Mouse (Mus musculus): ENCODE data around the gene Tipin.
A peak's percentile ranks its signal among the peaks of the same experiment; 100 is the strongest.
"Not testable (repeated sequence)": the region's sequence is repeated elsewhere in the genome, so short reads cannot be mapped to it uniquely, and the experiment has no call there.

The Tipin gene

GRCm38 (mm10) chr9:64271249-64271648 is 10.1 kb upstream of the Tipin start:
- no peak for DNase-seq (ENCODE audit: low spot score)

- DNase-seq (ENCODE audit: low spot score) = peak; percentile 63
Observed at GRCm38 (mm10) chr9:64272611-64273010, 8.8 kb upstream of the Tipin start.

- DNase-seq (ENCODE audit: low spot score) = no peak
Observed at GRCm38 (mm10) chr9:64273757-64274156, 7.6 kb upstream of the Tipin start.

GRCm38 (mm10) chr9:64274291-64274690 is 7.1 kb upstream of the Tipin start:
- DNase-seq (ENCODE audit: low spot score) = no peak

DNA sequence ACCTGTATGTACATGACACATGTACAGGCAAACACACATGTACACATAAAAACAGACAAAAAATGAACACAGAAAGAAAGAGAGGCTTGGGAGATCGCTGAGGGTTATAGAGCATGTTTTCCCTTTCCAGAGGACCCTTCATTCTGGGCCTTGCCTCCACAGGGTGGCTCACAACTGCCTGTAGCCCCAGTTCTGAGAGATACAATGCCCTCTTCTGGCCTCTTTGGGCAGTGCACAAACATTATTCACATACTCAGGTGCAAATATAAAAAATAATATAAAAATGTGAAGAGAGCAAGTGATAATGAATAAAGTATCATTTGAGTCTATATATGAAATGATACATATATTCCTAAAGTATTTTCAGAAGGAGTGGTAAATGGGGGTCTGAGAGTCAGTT is 6.5 kb upstream of the Tipin start:
- no peak for DNase-seq (ENCODE audit: low spot score)

- peak; percentile 81 for DNase-seq (ENCODE audit: low spot score)
Observed at GRCm38 (mm10) chr9:64277706-64278105, 3.7 kb upstream of the Tipin start.

DNA sequence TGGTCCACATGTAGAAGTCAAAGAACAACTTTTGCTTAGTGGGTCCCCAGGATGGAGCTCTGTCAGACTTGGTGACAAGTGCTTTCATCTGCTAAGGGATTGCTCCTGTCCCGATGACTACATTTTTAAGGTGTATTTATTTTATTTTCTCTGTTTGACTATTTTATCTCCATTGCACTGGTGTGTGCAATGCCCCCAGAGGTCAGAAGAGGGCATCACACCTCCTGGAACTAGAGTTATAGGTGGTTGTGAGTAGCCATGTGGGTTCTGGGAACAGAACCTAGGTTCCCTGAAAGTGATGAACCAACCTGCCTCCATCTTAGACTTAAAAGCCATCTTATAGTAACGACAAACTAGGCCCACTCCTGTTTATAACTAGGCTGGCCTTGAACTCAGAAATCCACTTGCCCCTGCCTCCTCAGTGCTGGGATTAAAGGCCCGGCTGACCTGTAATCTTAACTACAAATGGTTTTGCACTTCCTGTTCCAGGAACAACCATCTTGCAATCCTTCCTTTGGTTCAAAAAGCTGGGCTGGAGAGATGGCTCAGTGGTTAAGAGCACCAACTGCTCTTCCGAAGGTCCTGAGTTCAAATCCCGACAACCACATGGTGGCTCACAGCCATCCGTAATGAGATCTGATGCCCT is 2.6 kb upstream of the Tipin start:
- no peak for DNase-seq (ENCODE audit: low spot score)

DNA sequence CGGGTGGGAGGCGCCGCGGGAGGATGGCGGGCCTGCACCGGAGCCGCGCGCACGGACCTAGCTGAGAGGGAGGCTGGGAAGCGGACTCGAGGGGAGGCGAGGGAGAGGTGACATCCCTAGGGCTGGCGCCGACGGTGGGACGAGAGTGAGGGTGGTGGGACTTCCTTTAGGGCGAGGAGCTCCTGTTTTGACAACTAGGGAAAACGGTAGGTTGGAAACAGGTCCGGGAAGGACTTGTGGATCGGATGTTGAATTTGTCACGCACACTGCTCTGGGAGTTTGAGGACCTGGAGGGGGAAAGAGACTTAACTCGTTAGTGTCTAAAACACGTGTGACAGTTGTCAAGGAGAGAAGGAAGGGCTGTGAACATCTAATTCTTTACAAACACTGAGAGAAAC is 399 bp downstream of the Tipin start:
- DNase-seq (ENCODE audit: low spot score) = no peak

DNA sequence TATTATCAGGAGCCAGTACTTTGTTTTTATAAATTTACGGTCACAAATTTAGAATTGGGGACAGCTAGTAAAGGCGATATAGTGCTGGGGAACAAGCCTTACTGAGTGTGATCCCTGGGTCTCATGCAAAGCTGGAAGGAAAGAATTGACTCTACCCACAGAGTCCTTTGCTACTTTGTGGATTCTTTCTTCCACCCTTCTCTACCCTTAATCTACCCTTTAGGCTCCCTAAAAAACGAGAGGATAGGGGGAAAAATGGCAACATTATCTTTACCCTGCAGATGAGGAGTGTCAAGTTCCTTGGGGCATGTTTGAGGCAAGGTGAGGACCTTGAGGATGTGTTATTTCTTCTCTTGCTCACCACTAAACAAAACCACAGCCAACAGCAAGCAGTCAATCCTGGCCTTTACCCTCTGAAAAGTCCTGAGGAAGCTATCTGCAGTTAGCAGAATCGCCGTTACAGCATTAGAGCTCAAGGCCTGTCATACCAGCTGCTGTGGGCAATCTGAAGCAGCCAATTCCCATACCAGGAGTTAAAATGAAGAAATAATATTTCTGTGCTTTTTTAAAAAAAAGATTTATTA is 1.1 kb downstream of the Tipin start:
- no peak for DNase-seq (ENCODE audit: low spot score)

DNA sequence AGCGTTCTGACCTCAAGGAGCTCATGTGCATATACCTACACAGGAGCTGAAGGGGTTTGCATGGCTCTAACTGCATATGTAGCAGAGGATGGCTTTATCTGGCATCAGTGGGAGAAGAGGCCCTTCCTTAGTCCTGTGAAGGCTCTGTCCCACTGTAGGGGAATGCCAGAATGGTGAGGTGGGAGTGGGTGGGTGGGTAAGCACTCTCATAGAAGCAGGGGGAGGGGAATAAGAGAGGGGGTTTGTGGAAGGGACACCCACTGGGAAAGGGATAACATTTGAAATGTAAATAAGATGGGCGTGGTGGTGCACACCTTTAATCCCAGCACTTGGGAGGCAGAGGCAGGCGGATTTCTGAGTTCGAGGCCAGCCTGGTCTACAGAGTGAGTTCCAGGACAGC is 21.7 kb downstream of the Tipin start:
- DNase-seq (ENCODE audit: low spot score) = not testable (repeated sequence)

- DNase-seq (ENCODE audit: low spot score) = no peak
Observed at GRCm38 (mm10) chr9:64306476-64307312, 25.3 kb downstream of the Tipin start.

DNA sequence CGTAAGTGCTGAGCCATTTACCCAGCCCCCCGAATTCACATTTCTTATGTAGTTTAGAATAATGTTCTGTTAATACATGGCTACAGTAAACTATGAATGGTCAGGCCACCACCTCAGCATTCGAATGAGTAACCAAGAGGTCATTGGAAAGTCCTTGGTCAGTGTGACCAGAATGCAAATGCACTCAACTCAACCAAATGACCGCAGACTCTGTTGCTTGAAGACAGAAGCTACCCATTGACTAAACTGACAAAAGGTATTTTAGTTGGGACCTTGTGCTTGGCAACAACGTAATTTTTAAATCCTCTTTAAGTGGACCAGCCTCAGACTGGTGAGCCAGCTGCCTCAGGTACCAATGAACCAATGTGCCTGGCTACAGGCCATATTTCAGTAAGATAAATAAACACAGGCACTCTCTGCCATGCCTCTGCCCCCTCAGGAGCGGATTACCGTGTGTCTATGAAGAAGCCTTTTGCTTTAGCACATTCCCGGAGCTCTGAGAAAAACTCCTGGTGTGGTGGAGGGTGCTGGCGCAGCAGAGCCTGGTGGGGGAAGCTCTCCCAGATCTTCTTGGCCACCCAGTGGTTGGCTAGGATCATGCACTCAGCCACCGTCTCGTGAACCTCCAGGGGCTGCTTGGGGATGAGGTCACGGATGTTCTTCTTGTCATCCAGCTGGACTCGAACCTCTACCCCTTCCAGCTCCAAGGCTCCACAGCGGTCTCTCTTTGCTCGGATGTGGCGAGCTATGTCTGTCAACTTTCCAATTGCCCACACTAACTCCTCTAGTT is 29.8 kb downstream of the Tipin start:
- no peak for DNase-seq (ENCODE audit: low spot score)

- no peak for DNase-seq (ENCODE audit: low spot score)
Observed at GRCm38 (mm10) chr9:64312128-64312527, 30.7 kb downstream of the Tipin start.

GRCm38 (mm10) chr9:64314696-64315095 is 33.3 kb downstream of the Tipin start:
- no peak for DNase-seq (ENCODE audit: low spot score)

DNA sequence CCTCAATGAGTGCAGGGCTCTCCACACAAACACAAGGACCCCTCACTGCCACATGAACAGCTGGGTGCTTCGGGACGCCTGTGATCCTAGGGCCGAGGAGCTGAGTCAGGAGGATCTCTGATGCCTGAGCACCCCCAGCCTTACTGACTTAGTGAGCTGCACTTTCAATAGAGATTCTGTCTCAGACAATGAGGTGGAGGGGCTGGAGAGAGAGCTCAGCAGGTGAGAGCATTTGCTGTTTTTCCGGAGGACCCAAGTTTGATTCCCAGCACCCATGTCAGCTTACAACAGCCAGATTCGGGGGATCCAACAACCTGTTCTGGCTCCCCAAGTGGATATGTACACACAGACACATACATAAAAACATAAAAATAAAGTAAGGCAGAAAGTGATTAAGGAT is 35.6 kb downstream of the Tipin start:
- DNase-seq (ENCODE audit: low spot score) = no peak

DNA sequence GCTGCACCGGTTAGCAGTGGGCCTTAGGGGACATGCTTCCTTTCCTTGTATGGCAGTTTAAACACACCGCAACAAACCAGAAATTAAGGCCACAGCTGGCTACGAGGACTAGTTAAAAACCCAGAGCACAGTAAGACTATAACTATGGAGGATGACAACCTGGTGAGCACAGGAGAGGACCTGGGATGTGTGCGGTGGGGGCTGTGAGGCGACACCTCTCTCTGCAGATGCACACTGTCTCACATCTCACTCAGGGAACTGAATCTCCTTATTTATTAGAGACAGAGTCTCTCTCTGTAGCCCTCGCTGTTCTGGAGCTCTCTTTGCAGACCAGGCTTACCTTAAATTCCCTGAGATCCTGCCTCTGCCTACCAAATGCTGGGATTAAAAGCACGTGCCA is 42.6 kb downstream of the Tipin start:
- DNase-seq (ENCODE audit: low spot score) = no peak

DNA sequence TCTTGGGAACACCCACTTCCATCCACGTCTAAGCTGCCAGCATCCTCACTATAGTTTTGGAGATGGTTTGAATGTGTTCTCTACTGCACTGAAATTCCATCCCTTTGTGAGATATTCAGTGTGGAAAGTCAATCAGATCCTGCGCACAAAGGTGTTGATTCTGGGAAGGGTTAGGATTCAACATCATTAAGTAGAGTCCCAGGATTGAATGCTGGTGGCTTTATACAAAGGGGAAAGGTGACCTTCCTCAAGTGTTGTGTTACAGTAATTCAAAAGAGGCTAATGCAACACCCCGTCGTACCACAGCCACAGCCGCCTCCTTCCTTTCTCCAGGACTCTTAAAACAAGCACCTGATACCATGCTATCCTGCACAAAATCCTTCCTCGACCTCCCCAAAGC is 54.4 kb downstream of the Tipin start:
- no peak for DNase-seq (ENCODE audit: low spot score)

GRCm38 (mm10) chr9:64339361-64339760 is 58.0 kb downstream of the Tipin start:
- DNase-seq (ENCODE audit: low spot score) = no peak

GRCm38 (mm10) chr9:64340351-64341253 is 59.2 kb downstream of the Tipin start:
- peak; percentile 84 for DNase-seq (ENCODE audit: low spot score)

DNA sequence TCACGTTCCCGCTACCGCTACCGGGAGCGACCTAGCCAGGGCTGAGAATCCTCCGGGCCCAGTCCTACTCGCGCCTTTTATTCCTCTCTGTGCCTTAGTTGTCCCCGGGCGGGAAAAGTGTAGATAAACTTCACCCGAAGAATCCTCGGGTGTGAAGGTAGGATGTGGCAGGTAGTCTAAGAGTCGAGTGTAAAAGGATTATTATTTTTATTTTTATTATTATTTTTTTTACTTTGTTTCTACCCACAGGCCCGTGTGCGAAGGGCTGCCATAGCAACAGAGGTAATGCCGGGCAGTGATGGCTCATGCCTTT is 59.8 kb downstream of the Tipin start, which contains the start of gene Dis3l:
Gene Dis3l, minus strand, starts transcription at position 35 of the 313 bp plus-strand sequence.
- no peak for DNase-seq (ENCODE audit: low spot score)

DNA sequence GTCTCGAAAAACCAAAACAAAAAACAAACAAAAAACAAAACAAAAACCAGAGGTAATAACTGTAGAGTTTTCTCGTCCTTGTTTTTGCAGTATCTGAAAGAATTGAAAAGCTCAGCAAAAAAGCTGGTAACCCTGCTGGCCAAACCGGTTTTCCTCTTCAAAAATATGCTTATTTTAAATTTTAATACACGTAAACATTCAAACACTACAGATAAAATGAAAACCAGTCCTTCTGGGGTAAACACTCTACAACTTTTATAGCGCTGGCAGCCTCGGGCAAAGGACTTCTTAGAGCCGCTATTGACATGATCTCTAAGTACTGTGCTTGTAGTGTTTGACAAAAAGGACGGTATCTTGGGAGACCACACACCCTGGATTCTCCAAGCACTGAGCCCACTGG is 60.3 kb downstream of the Tipin start:
- DNase-seq (ENCODE audit: low spot score) = no peak

DNA sequence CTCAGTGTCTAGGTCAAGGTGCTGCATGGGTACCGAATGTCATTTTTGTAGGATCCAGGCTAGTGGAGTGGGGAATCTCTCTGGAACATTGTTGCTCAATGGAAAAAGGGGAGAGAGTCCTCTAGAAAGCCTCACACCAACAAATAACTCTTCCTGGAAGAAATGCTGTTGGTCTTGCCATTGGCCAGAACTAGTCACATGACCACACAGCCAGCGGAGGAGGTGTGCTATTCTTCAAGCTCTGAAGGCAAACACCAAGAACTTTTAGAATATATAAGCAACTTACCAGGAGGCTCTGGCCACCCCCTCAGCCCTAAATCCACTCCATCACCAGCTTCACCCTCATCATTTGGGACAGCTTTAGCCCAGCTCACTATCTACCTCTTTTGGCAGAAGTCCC is 62.3 kb downstream of the Tipin start:
- no peak for DNase-seq (ENCODE audit: low spot score)
